Mouse (Mus musculus): Measurements from ENCODE around the gene Fras1.
A peak's percentile ranks its signal among the peaks of the same experiment; 100 is the strongest.

DNA sequence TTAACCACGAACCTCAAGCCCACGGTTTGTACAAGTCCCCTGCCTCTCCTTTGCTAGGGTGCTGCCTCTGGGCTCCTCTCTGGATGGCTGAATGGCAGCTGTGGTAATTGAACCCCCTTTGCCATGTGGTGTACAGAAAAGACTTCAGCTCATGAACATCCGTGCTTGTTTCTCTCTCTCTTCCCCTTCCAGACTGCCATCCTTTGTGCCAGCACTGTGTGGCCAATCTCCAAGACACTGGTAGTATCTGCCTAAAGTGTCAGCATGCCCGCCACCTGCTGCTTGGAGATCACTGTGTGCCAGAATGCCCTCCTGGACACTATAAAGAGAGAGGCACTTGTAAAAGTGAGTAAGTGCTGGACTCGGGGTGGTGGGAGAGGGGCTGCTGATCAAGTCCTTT is 262.1 kb downstream of the Fras1 start:
- TF ChIP-seq SRF (IDR thresholded peaks at IDR 0.05; ENCODE audit: control insufficient read depth, insufficient read length, low read depth) (no peak), POLR2A (IDR thresholded peaks at IDR 0.05; ENCODE audit: insufficient read length, low read depth) (no peak), MYOG (IDR thresholded peaks at IDR 0.05; ENCODE audit: control insufficient read depth in 1 of 3, insufficient read depth in 1 of 3, insufficient read length in 2 of 3, low read depth in 2 of 3) (no peak), MYOD1 (IDR thresholded peaks at IDR 0.05; ENCODE audit: control insufficient read depth in 1 of 3, insufficient read length in 2 of 3, low read depth in 2 of 3) (peak in 1 of 3 experiments; percentile 42), MAX (IDR thresholded peaks at IDR 0.05; ENCODE audit: low read depth) (no peak)
